Mouse (Mus musculus): ENCODE measurements at regions not wholly inside any gene's neighbourhood (a gene's known extent, or its start where the extent isn't known, plus 50 kb on each side); places are given as distances from the start of the nearest gene placed in this dataset.
"Not testable (repeated sequence)": the region's sequence is repeated elsewhere in the genome, so short reads cannot be mapped to it uniquely, and the experiment has no call there.

DNA sequence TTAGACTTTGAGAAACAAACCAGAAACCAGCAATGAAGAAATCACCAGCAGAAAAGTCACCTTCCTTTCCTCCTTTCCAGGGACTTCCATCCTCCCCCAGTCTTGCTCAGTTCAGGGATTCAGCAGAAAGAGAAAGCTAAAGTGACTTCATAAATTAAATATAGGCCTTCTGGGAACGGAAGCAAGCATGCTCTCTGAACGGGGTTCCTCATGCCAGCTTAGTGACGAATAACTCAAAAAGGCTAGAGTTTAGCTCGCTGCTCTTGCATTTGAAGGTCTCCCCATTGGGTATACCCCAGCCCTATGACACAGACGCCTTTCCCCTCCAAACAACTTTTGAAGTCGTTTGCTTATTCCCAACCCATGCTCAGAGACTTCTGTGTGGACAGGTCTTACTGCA is 252.8 kb downstream of the Fgf9 start:
- CTCF ChIA-PET = no interaction called here

DNA sequence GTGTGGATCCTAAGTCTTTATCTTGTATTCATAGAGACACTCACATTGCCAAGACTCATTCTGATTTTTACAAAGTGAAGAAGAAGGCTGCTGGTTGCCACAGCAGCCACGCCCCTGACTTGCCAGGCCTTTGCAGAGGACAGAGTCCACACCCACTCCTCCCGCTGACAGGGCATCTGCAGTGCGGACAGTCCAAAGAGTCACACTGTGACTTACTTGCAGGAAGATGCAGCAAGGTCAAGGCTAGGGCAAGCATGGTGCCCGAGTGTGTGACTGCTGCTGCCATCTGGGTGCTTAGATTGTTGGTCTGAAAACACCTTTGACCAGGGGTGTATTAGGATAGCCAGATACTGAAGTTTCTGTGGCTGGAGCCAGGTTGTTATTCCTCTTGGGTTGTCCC is 252.1 kb downstream of the Fgf9 start:
- CTCF ChIA-PET = no interaction called here

DNA sequence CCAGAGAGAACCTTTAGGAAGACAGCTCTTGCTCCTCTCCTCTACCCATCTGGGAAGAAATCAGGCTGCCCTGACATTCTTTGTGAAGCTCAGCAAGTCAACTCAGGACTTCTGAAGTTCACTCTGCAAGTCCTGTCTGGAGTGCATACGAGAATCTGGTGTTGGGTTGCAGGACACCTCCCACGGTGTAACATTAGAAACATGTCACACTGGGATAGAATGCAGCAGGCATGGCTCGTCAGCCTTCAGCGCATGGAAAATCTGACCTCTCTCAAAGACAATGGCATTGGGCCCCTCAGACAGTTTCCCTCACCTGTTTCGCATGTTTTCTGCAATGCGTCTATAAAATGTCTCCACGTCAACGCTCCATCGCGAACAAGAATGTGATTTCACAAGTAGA is 251.5 kb downstream of the Fgf9 start:
- CTCF ChIA-PET = no interaction called here

DNA sequence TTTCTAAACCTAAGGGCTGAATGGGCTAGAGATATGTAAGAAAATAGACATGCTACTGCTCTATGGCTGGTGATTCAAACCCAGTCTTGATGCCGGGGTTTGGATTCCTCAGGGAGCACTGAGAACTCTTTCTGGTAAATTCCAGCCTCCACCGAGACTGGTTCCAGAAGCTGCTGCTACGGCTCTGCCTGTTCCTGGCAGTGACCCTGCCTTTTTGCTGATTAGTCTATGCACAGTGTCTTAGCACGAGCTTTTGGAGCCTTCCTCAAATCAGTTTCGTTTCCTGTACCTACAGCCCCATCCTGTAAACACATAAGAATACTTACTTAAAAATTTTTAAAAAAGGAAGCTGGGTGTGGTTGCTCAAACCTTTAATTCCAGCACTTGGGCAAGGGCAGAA is 250.9 kb downstream of the Fgf9 start:
- CTCF ChIA-PET = no interaction called here

DNA sequence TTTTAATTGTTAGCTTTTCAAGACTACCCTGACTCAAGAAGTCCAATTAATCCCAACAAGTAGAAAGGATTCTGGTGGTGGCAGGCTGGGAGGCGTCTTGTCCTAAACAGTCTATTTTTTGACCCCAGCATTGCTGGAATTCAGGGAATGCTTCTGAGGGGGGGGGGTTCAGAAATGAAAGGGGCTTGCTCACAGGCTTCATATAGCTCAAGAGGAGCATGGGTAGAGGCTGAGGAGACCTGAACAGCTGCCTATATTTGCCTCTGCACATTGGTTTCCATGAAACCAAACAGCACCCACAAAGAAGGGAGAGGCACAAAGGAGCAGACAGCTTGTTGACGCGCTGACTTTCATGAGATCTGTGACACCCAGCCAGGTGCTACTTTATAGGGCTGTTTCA is 247.3 kb downstream of the Fgf9 start:
- CTCF ChIA-PET = no interaction called here

DNA sequence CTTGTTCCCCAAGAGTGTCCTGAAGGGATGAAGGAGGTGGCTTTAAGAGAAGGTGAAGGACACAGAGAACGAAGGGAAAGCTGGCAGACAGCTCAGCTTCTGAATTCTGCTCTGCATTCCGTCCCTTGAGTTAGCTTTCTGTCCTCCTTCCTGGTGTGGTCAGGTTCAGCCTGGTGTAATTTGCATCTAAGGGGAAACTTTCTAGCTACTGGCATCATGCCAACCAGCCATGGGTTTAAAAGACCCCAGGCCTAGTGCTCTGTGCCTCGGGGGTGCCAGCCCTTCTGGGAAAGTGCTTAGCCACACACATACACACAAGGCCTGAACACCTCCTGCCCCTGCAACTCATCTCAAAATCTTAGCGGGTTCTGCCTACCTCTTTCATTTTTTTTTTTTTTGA is 246.9 kb downstream of the Fgf9 start:
- CTCF ChIA-PET = no interaction called here

DNA sequence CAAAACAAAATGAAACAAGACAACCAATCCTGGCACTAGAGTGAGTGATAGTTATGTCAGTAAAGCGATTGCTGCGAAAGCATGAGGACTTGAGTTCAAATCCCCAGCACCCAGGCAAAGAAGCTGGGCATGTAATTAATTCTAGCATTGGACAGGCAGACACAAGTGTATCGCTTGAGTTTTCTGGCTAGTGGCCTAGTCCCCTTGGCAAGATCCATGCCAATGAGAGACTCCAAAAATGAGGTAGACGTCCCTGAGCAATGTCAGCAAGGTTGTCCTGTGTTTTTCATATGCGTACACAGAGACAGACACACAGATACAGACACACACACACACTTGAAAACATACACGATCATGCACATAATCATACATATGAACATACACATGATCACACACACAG is 237.3 kb downstream of the Fgf9 start:
- CTCF ChIA-PET = no interaction called here

DNA sequence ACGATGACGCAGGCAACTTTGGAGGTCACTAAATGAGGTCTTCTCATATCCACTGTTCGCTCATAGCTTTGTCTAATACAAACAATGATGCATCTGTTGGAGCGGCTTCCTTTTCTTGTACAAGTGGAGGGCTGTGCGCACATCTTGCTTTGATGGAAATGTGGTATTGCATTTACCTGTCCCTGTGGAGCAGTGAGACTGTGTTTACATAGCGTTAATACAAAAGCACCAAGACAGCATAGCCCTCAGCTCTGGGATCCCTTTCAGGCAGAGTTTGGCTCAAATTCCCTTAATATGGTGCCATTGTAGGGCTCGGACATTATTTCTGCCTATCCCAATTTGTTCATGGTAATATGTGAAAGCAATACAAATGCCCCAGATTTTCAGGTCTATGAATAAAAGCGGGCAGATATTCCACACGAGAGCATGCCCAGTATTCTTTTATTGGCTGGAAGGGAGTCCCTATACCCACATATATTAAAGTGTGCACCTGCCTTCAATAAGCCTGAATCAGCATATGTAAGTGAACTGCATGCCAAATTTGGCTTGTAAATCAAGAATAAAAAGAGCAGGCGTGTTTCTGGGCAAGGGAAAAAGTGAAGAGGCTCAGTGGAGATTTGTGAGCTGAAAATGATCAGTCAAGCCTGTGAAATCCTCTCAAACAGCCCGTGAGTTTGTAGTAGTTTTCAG is 236.6 kb downstream of the Fgf9 start:
- CTCF ChIA-PET = no interaction called here

DNA sequence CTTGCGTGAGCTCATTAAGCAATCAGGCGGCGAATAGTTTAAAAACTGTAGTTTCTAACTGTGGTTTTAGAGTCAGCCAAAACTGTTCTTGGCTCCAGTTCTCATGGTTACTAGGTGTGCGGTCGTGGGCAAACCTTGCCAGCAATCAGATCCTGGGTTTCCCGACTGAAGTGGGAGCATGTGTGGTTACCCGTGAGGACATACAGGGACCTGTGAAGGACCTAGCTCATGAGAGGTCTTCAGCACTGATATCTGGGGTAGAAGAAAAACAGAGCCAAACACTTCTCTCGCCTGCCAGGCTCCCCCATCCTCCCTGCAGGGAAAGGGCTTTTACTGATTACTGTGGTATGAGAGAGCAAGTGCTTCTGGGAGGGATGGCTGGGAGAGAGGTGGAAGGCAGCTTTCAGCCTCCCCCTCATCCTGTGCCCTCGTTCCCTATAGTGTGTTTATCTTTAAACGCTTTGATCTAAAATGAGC is 230.1 kb downstream of the Fgf9 start:
- CTCF ChIA-PET = no interaction called here

DNA sequence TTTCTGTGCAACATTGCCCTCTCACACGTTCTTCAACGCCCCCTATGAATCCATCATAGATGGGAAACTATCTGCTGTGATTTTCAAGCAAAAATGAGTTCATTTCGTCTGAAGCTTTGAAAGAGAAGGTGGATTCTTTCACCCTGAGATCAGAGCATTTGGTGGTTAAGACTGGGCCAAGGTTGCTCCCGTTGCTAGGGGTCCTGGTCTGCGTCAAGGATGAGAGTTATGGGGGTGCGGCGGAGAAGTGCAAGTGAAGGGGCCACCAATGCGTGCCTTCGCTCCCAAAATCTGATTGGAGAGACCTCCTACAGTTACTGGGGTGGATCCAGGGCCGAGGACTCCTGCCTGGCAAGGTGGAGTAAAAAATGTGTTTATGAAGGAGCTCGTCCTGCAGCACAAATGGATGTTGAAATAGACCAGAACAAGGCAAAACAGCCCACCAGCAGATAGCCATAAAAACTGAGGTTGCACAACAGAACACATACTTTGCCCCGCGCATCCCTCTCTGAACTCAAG is 215.7 kb downstream of the Fgf9 start:
- CTCF ChIA-PET = no interaction called here

DNA sequence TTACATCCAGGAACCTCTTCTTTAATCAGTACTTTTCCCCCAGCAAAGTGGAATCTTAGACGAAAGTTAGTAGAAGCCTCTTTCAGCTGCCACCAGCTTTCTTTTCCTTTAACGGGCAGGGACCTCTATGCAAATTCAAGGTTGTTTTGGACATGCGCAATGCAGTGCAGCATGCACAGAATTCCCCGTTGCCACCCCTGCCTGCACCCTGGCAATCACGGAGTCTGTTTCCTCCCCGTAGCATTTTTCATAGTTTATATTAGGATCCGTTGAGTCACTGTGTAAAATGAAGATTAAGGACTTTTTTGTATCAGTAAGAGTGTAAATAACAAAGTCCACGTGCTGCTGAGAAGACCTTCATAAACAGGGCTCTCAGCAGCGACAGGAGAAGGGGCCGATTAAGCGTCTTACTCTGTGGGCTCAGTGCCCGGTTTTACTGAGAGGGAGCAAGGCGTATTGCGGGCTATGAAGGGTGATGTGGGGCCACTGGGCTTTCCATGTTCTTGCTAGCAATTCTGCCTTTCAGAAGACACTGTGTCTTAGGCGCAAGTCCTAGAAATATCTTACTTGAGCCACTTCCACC is 212.5 kb downstream of the Fgf9 start:
- CTCF ChIA-PET = no interaction called here

DNA sequence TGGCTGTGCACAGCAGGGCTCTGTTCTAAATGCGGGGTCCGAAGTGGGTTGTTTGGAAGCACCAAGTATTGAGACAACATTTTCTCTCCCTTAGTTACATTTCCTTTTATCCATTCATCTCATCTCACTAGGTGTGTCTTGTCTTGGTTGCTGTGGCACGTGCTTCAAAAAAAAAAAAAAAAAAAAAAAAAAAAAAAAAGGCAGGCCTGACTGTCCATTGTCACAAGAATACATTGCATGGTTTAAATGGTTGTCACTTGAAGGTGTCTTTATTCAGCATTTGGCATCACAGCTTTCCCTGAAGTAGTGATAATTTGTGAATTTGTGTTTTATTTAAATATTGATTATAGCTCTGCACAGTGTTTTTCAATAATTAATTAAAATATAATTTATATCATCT is 211.9 kb downstream of the Fgf9 start:
- CTCF ChIA-PET = no interaction called here

DNA sequence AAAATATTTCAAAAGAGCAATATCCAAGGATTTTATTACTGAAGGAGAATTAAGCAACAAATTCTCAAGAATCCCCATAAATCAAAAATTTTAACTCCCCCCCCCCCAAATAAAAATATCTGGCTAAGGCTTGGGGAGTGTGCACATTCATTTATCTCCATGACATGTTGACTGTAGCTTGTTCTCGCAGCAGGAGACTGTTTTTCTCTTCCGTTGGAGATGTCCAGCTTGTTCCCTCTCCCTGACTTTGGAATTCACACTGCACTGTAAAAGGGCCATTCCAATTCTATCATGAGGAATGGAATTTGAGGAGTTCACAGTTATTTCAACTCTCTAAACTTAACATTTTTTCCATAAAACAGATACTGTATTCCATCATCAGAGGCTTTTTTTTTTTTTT is 204.1 kb downstream of the Fgf9 start:
- CTCF ChIA-PET = not testable (repeated sequence)

DNA sequence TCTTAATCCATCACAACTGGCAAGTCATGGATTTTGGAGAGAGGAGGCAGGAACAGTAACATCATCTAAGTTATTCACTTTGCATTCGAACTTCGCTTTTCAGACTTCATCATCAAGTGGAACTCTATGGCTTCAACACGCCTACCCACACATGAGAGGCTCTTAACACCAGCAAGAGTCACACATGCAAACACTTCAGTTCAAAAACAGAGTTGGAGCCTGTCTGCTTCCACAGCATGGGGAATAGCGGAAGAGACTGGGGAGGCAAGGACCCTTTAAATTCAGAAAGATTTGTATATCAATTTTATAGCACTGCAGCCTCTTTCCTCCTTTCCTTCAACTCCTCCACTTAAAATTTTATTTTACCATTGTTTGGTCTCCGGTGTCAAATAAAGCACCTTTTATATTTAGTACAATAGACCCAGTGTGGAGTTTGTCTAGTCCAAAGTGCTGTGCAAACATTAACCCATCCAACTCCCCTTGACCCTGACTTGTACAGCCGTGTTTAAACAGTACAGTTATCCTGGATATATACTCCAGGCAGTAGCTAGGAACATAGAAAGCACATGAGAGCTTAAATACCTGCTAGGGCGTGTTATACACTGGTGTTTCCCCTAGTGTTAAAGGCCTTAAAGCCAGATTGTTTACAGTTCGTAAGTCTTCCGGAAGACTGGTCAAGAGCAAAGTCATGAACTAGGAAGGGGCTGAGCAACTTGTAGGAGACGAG is 203.5 kb downstream of the Fgf9 start:
- CTCF ChIA-PET = no interaction called here

DNA sequence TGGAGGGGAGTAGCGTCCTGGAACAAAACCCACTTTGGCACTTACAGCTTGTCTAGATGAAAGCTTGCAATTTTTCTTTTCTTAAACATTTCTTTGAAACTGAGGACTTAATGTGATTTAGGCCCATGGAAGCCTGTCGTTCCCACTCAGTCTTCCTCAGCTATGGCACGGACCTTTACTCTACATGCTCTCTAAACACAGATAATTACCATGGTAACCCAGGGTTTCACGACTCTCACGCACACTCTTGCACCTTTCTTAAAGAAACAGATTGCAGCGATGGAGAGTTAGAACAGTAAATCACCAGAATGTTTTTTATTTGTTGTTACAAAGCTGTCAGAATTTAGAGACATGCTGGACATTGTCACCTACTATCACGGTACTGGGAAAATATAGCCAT is 195.0 kb downstream of the Fgf9 start:
- CTCF ChIA-PET = no interaction called here

DNA sequence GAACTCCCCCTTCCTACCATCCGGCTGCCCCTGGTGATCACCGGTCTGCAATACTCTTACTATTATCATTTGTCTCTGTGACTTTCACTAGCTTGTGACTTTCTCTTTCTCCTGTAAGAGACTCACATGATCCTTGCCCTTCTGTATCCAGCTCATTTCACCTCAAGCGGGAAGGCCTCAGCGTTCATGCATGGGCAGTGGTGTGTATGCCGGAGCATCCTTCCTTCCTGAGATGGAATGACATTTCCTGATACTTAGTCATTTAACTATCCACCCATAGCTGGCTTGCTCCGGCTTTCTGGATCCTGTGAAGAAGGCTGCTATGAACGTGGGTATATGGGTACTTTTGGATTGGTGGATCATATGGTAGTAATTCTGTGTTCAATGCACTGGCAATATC is 194.1 kb downstream of the Fgf9 start:
- CTCF ChIA-PET = no interaction called here

DNA sequence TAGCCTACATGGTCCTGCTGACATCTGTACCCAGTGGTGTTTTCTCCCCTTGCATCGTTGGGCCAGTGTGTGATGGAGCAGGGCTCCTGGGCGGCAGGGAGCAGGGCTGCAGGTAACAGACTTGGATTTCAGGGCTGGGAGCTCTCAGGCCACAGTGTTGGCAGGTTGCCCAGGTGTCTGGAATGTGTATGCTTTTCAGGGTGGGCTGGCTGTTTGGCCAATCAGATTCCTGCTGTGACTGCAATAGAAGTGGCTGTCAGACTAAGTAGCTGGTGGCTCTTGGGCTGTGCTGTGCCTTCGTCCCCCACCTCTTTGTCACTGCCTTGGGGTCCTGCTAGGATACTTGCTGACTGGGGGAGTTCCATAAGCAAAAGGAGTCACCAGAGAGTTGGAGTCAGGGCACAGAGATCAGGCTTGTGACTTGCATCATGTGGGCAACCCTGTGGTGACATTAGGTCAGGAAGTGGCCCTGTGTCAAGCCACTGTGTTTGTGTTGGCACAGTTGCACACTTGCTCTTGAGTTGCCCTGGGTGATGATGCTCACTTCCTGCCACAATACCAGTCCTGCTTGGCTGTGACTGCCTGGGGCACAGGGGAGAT is 183.1 kb downstream of the Fgf9 start:
- CTCF ChIA-PET = no interaction called here

DNA sequence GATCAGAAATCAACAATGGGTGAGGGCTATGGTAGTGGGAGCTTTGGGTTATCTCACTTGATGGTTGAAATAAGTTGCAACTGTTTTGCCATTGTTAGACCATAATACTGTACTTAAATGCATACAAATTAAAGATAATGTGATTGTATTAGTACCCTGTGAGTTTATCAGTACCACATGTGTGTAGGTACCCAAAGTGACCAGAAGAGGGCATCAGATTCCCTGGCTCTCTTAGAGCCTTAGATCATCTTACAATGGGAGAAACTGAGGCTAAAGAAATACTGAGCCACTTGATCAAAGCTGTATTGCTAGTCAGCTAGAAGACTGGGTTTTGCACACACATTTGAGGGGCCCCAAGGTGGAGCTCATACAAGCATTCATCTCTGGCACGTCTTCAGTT is 155.5 kb downstream of the Fgf9 start:
- CTCF ChIA-PET = no interaction called here

DNA sequence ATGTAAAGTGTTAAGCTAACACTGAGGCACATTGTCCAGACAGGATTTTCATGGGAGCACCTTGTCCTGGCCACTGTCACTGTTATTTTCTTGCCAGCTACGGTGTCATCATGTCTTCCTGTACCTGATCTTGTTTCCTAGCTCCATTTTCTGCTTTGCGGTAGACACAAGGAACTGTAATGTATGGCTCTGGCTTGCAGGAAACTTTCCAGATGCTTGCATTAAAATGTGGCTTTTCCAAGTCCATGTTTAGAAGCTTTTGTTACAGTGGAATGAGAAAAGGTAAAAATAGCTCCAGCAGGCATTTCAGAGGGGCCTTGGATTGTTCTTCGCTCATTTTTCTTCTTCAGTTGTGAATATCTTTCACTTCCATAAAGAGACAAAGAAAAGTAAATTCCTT is 154.1 kb downstream of the Fgf9 start:
- CTCF ChIA-PET = no interaction called here

DNA sequence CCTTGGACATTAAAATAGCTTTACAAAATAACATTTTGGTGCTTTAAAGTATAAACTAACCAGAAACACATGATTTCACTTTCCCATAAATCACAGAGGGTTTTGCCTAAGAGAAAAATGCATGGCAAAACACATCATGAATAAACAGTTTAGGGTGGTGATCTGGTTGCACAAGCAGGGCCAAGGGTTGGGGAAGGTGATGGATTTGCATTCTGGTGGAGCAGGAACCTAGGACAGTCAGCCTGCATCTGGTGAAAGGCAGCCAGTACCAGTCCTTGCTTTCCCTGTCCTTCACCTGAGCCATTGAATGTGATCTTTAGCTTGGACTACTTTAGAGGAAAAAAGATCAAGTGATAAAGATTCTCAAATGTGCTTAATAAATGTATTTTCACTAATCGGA is 138.1 kb downstream of the Fgf9 start:
- CTCF ChIA-PET = no interaction called here

DNA sequence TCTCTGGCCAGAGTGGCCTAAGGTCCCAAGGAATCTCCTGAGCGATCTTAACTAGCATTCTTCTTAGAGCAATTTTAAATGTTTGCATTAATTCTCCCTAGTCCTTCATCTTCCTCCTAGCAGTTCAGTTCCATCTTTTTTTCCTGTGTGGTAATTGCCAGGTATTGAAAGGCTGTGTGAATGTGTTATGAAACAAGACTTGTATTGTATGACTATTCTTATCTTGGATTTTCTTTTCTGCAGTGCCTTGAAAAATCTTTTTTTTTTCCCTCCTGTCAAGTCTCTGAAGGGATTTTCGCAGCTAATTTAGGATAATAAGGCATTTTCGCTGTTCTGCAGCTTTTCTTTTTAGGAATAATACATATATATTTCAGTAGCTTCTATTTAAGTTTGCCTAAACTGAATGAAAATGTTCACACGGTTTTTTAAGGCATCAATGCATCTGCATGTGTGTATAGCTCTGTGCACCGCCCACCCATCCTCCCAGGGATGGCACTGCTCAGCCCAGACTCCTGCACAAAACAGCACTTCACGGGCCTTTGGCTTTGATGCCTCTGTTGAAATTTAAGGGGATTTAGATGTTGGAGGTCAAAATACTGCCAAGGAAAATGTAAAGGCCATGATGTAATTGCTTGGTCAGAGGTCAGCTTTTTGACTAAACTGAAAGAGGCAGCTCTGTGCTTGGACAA is 132.4 kb downstream of the Fgf9 start:
- CTCF ChIA-PET = interaction anchor here (0.6 to 0.7 kb wide), 2 partner anchors 17 to 171 kb away, joined by 3 to 4 read pairs; no protein-coding TSS in a partner anchor

DNA sequence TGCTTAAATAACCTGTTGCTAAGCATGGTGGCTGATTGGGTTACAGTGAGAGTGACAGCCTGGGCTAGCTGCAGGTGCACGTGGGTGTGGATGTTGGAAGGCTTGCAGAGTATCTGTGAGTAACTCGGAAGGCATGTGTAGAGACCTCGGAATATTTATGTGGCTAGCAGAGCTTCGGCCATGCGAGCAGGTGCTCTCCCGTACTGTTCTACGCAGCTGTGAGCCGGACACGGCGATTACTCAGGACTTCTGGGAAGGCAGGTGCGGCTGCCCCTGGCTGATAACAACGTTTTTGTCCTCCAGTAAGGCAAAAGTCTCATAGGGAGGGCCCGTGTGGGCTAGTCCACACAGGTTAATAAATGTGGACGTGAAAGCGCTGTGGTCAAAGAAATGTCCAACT is 119.6 kb downstream of the Fgf9 start:
- CTCF ChIA-PET = no interaction called here
